ENCODE assay signal across 16 mouse cellular contexts in genomic region chr13:30766636-30767476, GRCm38 (mm10). TPM values are rescaled to one million over a fixed set of nuclear protein-coding genes. Genes with fewer than 3 reads are reported as not detected.
A peak's percentile ranks its signal among the peaks of the same experiment; 100 is the strongest.
DNase-seq lines count a peak whose midpoint lies in the region; ATAC-seq lines count a peak whose summit lies in the region.
"Had no signal": no experiment of that assay in that cellular context is flagged by ENCODE, and none has a peak within 500 bp of the region (broad histone marks: within the 10 kb centered on the region; RNA-seq: fewer than 3 reads in every experiment).

No protein-coding gene starts in this region.

- peak; percentile 48 for DNase-seq in 416B (ENCODE audit: low read depth)
- peak; percentile 60 for DNase-seq in CD4-positive helper T cell, adult 2 months (ENCODE audit: low read depth, low spot score)
- DNase-seq in naive thymus-derived CD4-positive, alpha-beta T cell, adult 2 months (ENCODE audit: low read depth) = peak; percentile 70
- DNase-seq in cerebellum, adult 11-12 months = no peak
- no peak for DNase-seq in cerebellum, adult 9-11 months
- DNase-seq in cerebellum, adult 9-10 months = no peak
- no peak for DNase-seq in ovary, postnatal 10 days (ENCODE audit: low spot score)
- DNase-seq: cerebellum, adult 2 months; embryo, embryonic 11 days; gastrocnemius, postnatal 25 days; heart, postnatal 4 days; layer of hippocampus, postnatal 36 days; retina, postnatal 1 day had no signal

- peak; percentile 95 for ATAC-seq in common myeloid progenitor, adult 5-6 weeks (replicated peaks; ENCODE audit: low read depth, poor library complexity, severe bottlenecking)
- ATAC-seq: forebrain, embryonic 16.5 days; midbrain, embryonic 15.5 days had no signal

RNA-seq across cellular contexts. Expression of gene Irf4, which starts 17.8 kb away (rescaled TPM):
- 0.50 and 7.2 TPM in 2 replicates for total RNA-seq in common myeloid progenitor, adult 5-6 weeks (2017)

Comparison
In these comparisons a context has a peak if more than half of its experiments do, and no peak if none do; other contexts are left out.
1. DNase-seq: peak in 416B (single experiment), CD4-positive helper T cell, adult 2 months (single experiment) and naive thymus-derived CD4-positive, alpha-beta T cell, adult 2 months (single experiment); none in cerebellum, adult 11-12 months (single experiment), cerebellum, adult 9-11 months (single experiment), cerebellum, adult 9-10 months (single experiment) and ovary, postnatal 10 days (single experiment).